Mouse (Mus musculus) heart, embryonic 10.5 days (tissue): Measurements from ENCODE around the gene Ppp2r3a. TPM values are rescaled to one million over a fixed set of nuclear protein-coding genes. Genes with fewer than 3 reads are reported as not detected.

Source experiments
- DNase-seq: peaks from one replicate; pipeline ENCODE4 v3.0.0-alpha.2; 2017; ENCODE audit warnings: low spot score
- H3K27ac ChIP-seq: fragments of 300-500 bp; sonication (generic); 2 replicates; pipeline ENCODE4 v1.5.1; 2016; ENCODE audit warnings: mild to moderate bottlenecking
- H3K27me3 ChIP-seq: fragments of 300-500 bp; sonication (generic); 2 replicates; pipeline ENCODE4 v1.6.1; 2016; ENCODE audit warnings: mild to moderate bottlenecking; ENCODE audit not compliant: poor library complexity, insufficient read depth, severe bottlenecking
- H3K36me3 ChIP-seq: fragments of 300-500 bp; sonication (generic); 2 replicates; pipeline ENCODE4 v1.6.1; 2016; ENCODE audit warnings: mild to moderate bottlenecking, moderate library complexity
- H3K4me1 ChIP-seq: fragments of 300-500 bp; sonication (generic); 2 replicates; pipeline ENCODE4 v1.6.1; 2016; ENCODE audit warnings: mild to moderate bottlenecking
- H3K4me3 ChIP-seq: fragments of 300-500 bp; sonication (generic); 2 replicates; pipeline ENCODE4 v1.5.1; 2016; ENCODE audit warnings: mild to moderate bottlenecking, moderate library complexity
- H3K9me3 ChIP-seq: fragments of 300-500 bp; sonication (generic); 2 replicates; pipeline ENCODE4 v1.6.1; 2016; ENCODE audit warnings: mild to moderate bottlenecking, moderate library complexity
- WGBS: fragments of 180-500 bp; shearing (Covaris S2); methylation state at CpG from one replicate; pipeline ENCODE4 v1.1.7; 2016; 5-methylcytosine and 5-hydroxymethylcytosine counted together
- polyA plus RNA-seq: library from polyadenylated mRNA; unstranded; fragments of >200 nt; fragmentation: Nextera tagmentation; extraction: Ambion mirVana; gene quantifications from 2 replicates; pipeline ENCODE4 v1.2.1, GENCODE M21; 2016

Gene Ppp2r3a
- polyA plus RNA-seq, 1 experiment from 2014 or later = 37.5 TPM

- H3K27me3 ChIP-seq = no peaks in the 10 kb centered on the region
- 38% methylated on average over 5 of the region's 5 CpGs for WGBS
- no peaks in the 10 kb centered on the region for H3K9me3 ChIP-seq
- H3K36me3 ChIP-seq = peaks cover 65% of the 10 kb centered on the region
- H3K27ac ChIP-seq = no peak overlapping the region
- no peak overlapping the region for H3K4me3 ChIP-seq
- no peaks in the 10 kb centered on the region for H3K4me1 ChIP-seq
- peak; percentile 89 for DNase-seq
Observed at GRCm38 (mm10) chr9:101181962-101182701, 69.5 kb downstream of the Ppp2r3a start.

DNA sequence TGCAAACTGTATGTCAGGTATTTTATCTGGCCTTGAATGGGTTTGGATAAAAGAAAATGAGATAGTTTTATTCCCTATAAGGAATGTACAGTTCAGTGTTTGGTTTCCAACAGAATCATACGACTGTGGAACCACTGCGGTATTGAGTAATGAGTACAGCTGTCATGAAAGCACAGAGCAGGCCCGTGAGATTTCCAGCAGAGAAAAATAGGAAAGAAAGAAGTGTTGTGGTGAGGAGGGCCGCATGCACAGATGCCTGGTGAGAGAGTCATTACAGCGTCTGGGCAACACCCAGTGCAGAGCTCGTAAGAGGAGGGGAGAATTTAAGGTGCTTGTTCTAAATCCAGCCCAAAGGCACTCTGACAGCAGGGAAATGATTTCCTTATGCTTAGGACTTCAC lies 70.3 kb downstream of the Ppp2r3a start:
- Histone ChIP-seq H3K9me3 (no peaks in the 10 kb centered on the region), H3K27me3 (no peaks in the 10 kb centered on the region), H3K4me1 (no peaks in the 10 kb centered on the region), H3K27ac (no peak overlapping the region), H3K4me3 (no peak overlapping the region), H3K36me3 (peaks cover 73% of the 10 kb centered on the region)
- WGBS = 78% methylated on average over 6 of the region's 6 CpGs
- DNase-seq = no peak

- no peaks in the 10 kb centered on the region for H3K9me3 ChIP-seq
- no peaks in the 10 kb centered on the region for H3K4me1 ChIP-seq
- WGBS = 68% methylated on average over 2 of the region's 2 CpGs
- no peak for DNase-seq
- peaks cover 68% of the 10 kb centered on the region for H3K36me3 ChIP-seq
- H3K4me3 ChIP-seq = no peak overlapping the region
- no peak overlapping the region for H3K27ac ChIP-seq
- H3K27me3 ChIP-seq = no peaks in the 10 kb centered on the region
Observed at GRCm38 (mm10) chr9:101180234-101180633, 71.4 kb downstream of the Ppp2r3a start.

GRCm38 (mm10) chr9:101160627-101161026 lies 91.0 kb downstream of the Ppp2r3a start:
- Histone ChIP-seq H3K27me3 (no peaks in the 10 kb centered on the region), H3K4me3 (no peak overlapping the region), H3K36me3 (peaks cover 12% of the 10 kb centered on the region), H3K9me3 (no peaks in the 10 kb centered on the region), H3K27ac (no peak overlapping the region), H3K4me1 (no peaks in the 10 kb centered on the region)
- 93% methylated on average over 1 of the region's 1 CpGs for WGBS
- no peak for DNase-seq

DNA sequence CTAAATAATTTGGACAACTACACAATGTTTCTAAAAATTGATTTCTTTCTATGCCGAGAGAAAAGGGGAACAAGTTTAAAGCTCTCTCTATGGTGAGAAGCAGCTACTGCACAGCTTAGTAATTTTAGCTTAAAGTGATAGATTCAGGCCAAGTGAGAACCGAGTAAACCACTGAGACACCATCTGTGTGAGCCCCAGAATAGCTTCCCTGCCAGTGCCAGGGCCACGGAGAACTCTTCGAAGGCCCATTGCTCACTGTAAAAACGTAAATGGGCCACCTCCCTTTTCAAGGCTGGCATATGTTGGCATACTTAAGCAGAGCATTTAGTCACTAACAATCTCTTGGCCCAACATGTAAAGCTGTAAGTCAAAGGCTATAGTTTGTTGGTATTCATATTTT lies 91.5 kb downstream of the Ppp2r3a start:
- H3K9me3 ChIP-seq = no peaks in the 10 kb centered on the region
- H3K4me1 ChIP-seq = no peaks in the 10 kb centered on the region
- no peaks in the 10 kb centered on the region for H3K27me3 ChIP-seq
- peaks cover 12% of the 10 kb centered on the region for H3K36me3 ChIP-seq
- no peak overlapping the region for H3K4me3 ChIP-seq
- WGBS = 78% methylated on average over 5 of the region's 5 CpGs
- no peak overlapping the region for H3K27ac ChIP-seq
- DNase-seq = no peak

GRCm38 (mm10) chr9:101159431-101159830 lies 92.2 kb downstream of the Ppp2r3a start:
- Histone ChIP-seq H3K4me3 (no peak overlapping the region), H3K36me3 (peaks cover 12% of the 10 kb centered on the region), H3K9me3 (no peaks in the 10 kb centered on the region), H3K27me3 (no peaks in the 10 kb centered on the region), H3K4me1 (no peaks in the 10 kb centered on the region), H3K27ac (no peak overlapping the region)
- no peak for DNase-seq
- 92% methylated on average over 1 of the region's 1 CpGs for WGBS

GRCm38 (mm10) chr9:101152872-101153271 lies 98.7 kb downstream of the Ppp2r3a start:
- H3K9me3 ChIP-seq = no peaks in the 10 kb centered on the region
- H3K36me3 ChIP-seq = peaks cover 42% of the 10 kb centered on the region
- WGBS = 75% methylated on average over 5 of the region's 5 CpGs
- H3K27ac ChIP-seq = no peak overlapping the region
- H3K4me1 ChIP-seq = no peaks in the 10 kb centered on the region
- no peaks in the 10 kb centered on the region for H3K27me3 ChIP-seq
- DNase-seq = no peak
- no peak overlapping the region for H3K4me3 ChIP-seq

GRCm38 (mm10) chr9:101143635-101144034 lies 108.0 kb downstream of the Ppp2r3a start:
- Histone ChIP-seq H3K27ac (no peak overlapping the region), H3K27me3 (no peaks in the 10 kb centered on the region), H3K9me3 (no peaks in the 10 kb centered on the region), H3K4me1 (no peaks in the 10 kb centered on the region), H3K36me3 (peaks cover 75% of the 10 kb centered on the region), H3K4me3 (no peak overlapping the region)
- no peak for DNase-seq
- WGBS = 91% methylated on average over 4 of the region's 4 CpGs

DNA sequence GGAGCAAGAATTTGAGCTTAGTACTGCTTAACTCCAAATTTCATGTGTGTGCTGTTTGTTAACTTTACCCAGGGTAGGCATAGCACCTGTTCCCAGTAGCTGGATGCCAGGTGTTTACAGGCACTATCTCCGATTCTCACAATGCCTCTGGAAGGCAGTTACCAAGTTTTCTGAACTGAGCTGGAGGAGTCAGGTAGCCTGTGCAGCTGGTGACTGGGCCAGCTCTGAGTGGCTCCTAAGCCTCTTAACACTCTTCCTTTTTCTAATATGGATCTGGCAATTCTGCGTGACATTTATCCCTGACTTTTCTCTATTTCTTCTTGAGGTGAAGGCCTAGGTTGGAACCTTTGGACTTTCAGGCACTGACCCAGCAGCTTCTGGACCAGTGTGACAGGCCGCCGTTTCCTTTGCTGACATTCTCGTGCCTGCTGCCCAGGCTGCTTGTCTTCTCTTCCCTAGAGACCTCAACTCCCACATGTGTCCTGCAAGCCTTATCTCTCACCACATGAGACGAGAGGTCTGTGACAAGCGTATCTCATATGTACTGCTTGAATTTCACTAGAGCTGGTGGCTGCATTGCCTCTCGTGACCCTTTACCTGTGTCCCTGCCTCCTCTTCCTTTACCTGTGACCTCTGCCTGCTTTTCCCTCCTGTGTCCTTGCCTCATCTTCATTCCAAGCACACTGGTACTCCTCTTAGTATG lies 137.3 kb downstream of the Ppp2r3a start:
- peaks cover 22% of the 10 kb centered on the region; the same call in 1 of the 2 replicates for H3K4me1 ChIP-seq
- 55% methylated on average over 8 of the region's 8 CpGs for WGBS
- peaks cover 44% of the 10 kb centered on the region for H3K36me3 ChIP-seq
- no peak overlapping the region for H3K27ac ChIP-seq
- no peaks in the 10 kb centered on the region for H3K27me3 ChIP-seq
- H3K9me3 ChIP-seq = no peaks in the 10 kb centered on the region
- no peak overlapping the region for H3K4me3 ChIP-seq
- DNase-seq = no peak

- H3K27ac ChIP-seq = no peak overlapping the region
- no peaks in the 10 kb centered on the region for H3K9me3 ChIP-seq
- peaks cover 23% of the 10 kb centered on the region; the same call in 1 of the 2 replicates for H3K4me1 ChIP-seq
- no peak overlapping the region for H3K4me3 ChIP-seq
- H3K27me3 ChIP-seq = no peaks in the 10 kb centered on the region
- DNase-seq = no peak
- WGBS = 67% methylated on average over 4 of the region's 4 CpGs
- H3K36me3 ChIP-seq = peaks cover 44% of the 10 kb centered on the region
Observed at GRCm38 (mm10) chr9:101113317-101113716, 138.3 kb downstream of the Ppp2r3a start.

DNA sequence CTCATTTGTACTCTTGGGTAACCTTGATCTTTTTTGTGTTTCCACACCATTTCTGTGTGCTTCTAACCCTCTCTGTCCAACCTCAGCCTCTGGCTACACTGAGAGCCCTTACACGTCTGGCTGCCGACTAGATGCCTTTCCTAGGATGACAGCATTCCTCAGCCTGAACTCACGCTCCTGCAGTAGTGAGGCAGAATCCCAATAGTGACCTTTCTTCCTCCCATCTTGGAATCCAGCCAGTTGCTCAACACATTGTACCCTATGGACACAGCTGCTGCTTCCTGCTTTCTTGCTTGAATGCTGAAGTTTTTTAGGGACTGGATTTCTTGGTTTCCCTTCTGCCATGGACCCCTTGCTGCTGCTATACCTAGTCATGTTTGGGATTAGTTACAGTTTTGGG lies 141.6 kb downstream of the Ppp2r3a start:
- WGBS = 25% methylated on average over 3 of the region's 3 CpGs
- H3K9me3 ChIP-seq = no peaks in the 10 kb centered on the region
- peaks cover 27% of the 10 kb centered on the region; the same call in 1 of the 2 replicates for H3K4me1 ChIP-seq
- H3K36me3 ChIP-seq = peaks cover 40% of the 10 kb centered on the region
- DNase-seq = peak; percentile 83
- no peaks in the 10 kb centered on the region for H3K27me3 ChIP-seq
- H3K27ac ChIP-seq = no peak overlapping the region
- H3K4me3 ChIP-seq = no peak overlapping the region

DNA sequence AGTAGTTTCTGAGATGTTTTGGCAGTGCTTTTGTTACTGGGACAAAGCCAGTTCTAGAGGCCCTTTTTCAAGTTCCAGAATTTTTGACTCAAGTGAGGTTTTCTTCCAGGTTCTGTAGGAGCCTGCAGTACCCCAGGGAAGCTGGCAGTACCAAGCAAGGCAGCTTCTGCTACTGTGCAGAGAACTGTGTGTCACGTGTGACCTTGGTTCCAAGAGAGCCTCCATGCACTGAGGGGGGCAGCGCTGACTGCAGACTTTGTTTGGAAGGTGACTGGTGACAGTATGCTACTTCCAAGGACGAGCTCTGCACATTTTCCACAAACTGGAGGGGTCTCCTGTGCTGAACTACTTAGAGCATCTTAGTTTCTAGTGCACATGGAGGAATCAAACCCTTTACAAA lies 144.2 kb downstream of the Ppp2r3a start:
- WGBS = 55% methylated on average over 3 of the region's 3 CpGs
- Histone ChIP-seq H3K9me3 (no peaks in the 10 kb centered on the region), H3K36me3 (peaks cover 28% of the 10 kb centered on the region), H3K27ac (no peak overlapping the region), H3K27me3 (no peaks in the 10 kb centered on the region), H3K4me3 (no peak overlapping the region), H3K4me1 (peaks cover 17% of the 10 kb centered on the region; the same call in 1 of the 2 replicates)
- no peak for DNase-seq

GRCm38 (mm10) chr9:101105735-101106134 lies 145.9 kb downstream of the Ppp2r3a start:
- WGBS = 90% methylated on average over 6 of the region's 6 CpGs
- Histone ChIP-seq H3K27me3 (no peaks in the 10 kb centered on the region), H3K9me3 (no peaks in the 10 kb centered on the region), H3K27ac (no peak overlapping the region), H3K36me3 (peaks cover 38% of the 10 kb centered on the region), H3K4me1 (peaks cover 17% of the 10 kb centered on the region; the same call in 1 of the 2 replicates), H3K4me3 (no peak overlapping the region)
- DNase-seq = no peak
